Mouse (Mus musculus): ENCODE data around the gene Bicc1. TPM values are rescaled to one million over a fixed set of nuclear protein-coding genes. Genes with fewer than 3 reads are reported as not detected.

Bicc1 gene
- polyA plus RNA-seq, 1 experiment from 2014 or later, result 8.5 TPM

DNA sequence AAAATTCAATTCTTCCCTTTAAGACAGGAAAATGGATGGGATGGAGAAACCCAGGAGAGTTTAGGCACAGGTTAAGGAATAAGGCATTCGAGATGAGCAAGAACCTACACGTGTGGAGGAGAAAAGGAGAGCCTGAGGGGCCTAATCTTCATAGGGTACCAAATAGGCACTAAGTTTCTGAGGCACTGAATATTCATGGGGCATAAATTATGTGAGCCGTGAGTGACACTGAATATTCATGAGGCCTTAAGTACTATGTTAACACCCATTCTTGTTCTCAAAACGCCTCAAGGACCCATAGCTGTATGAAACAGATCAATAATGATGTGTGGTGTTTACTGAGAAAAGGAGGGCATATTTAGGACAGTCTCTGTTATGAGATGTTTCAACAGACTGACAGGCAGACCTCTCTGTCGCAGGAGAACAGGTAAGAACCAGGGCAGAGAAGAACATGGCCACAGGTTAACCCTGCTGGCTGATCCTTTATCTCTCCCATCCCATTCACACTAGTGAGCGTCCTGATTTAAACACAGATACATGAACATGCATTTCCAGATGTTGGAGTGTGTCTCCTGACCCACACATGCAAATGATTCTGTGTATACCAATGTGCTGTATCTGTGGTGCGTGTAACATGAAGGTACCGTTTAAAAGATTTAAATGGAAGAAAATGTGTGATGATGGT, 58.5 kb downstream of the Bicc1 start:
- H3K4me1 ChIP-seq (ENCODE audit: control insufficient read depth, insufficient read depth, low read length), result no peaks in the 10 kb centered on the region
- no peak overlapping the region for H3K9ac ChIP-seq (ENCODE audit: low read length)
- no peak overlapping the region for H3K4me2 ChIP-seq (ENCODE audit: low read depth)
- DNase-seq (ENCODE audit: low spot score) (peak; percentile 18), ATAC-seq (ENCODE audit: insufficient read depth, low FRiP score, low TSS enrichment) (peak; percentile 85; the same call in 1 of the 2 replicates)
- H3K9me3 ChIP-seq (ENCODE audit: control insufficient read depth, low read length), result no peaks in the 10 kb centered on the region
- H3K36me3 ChIP-seq (ENCODE audit: control insufficient read depth, insufficient read depth, low read length), result no peaks in the 10 kb centered on the region
- WGBS, result 70% methylated on average over 8 of the region's 8 CpGs
- no peaks in the 10 kb centered on the region for H3K27me3 ChIP-seq (ENCODE audit: control insufficient read depth, insufficient read depth, low read length)
- H3K4me3 ChIP-seq (ENCODE audit: low read depth, low read length), result no peak overlapping the region
- H3K27ac ChIP-seq (ENCODE audit: low read depth, low read length), result no peak overlapping the region

GRCm38 (mm10) chr10:71094707-71095254, 64.7 kb downstream of the Bicc1 start:
- 96% methylated on average over 8 of the region's 8 CpGs for WGBS
- no peak overlapping the region for H3K4me2 ChIP-seq (ENCODE audit: low read depth)
- H3K36me3 ChIP-seq (ENCODE audit: control insufficient read depth, insufficient read depth, low read length), result no peaks in the 10 kb centered on the region
- H3K4me3 ChIP-seq (ENCODE audit: low read depth, low read length), result no peak overlapping the region
- H3K9me3 ChIP-seq (ENCODE audit: control insufficient read depth, low read length), result no peaks in the 10 kb centered on the region
- H3K27me3 ChIP-seq (ENCODE audit: control insufficient read depth, insufficient read depth, low read length), result no peaks in the 10 kb centered on the region
- no peaks in the 10 kb centered on the region for H3K4me1 ChIP-seq (ENCODE audit: control insufficient read depth, insufficient read depth, low read length)
- ATAC-seq (ENCODE audit: insufficient read depth, low FRiP score, low TSS enrichment) (no peak), DNase-seq (ENCODE audit: low spot score) (no peak)
- H3K9ac ChIP-seq (ENCODE audit: low read length), result no peak overlapping the region
- no peak overlapping the region for H3K27ac ChIP-seq (ENCODE audit: low read depth, low read length)

GRCm38 (mm10) chr10:71093312-71093711, 66.2 kb downstream of the Bicc1 start:
- no peaks in the 10 kb centered on the region for H3K4me1 ChIP-seq (ENCODE audit: control insufficient read depth, insufficient read depth, low read length)
- H3K4me3 ChIP-seq (ENCODE audit: low read depth, low read length), result no peak overlapping the region
- DNase-seq (ENCODE audit: low spot score) (no peak), ATAC-seq (ENCODE audit: insufficient read depth, low FRiP score, low TSS enrichment) (no peak)
- H3K36me3 ChIP-seq (ENCODE audit: control insufficient read depth, insufficient read depth, low read length), result no peaks in the 10 kb centered on the region
- WGBS, result 87% methylated on average over 2 of the region's 2 CpGs
- H3K9me3 ChIP-seq (ENCODE audit: control insufficient read depth, low read length), result no peaks in the 10 kb centered on the region
- no peak overlapping the region for H3K4me2 ChIP-seq (ENCODE audit: low read depth)
- H3K9ac ChIP-seq (ENCODE audit: low read length), result no peak overlapping the region
- H3K27me3 ChIP-seq (ENCODE audit: control insufficient read depth, insufficient read depth, low read length), result no peaks in the 10 kb centered on the region
- no peak overlapping the region for H3K27ac ChIP-seq (ENCODE audit: low read depth, low read length)

GRCm38 (mm10) chr10:71087359-71087716, 72.2 kb downstream of the Bicc1 start:
- H3K36me3 ChIP-seq (ENCODE audit: control insufficient read depth, insufficient read depth, low read length), result no peaks in the 10 kb centered on the region
- ATAC-seq (ENCODE audit: insufficient read depth, low FRiP score, low TSS enrichment) (no peak), DNase-seq (ENCODE audit: low spot score) (no peak)

DNA sequence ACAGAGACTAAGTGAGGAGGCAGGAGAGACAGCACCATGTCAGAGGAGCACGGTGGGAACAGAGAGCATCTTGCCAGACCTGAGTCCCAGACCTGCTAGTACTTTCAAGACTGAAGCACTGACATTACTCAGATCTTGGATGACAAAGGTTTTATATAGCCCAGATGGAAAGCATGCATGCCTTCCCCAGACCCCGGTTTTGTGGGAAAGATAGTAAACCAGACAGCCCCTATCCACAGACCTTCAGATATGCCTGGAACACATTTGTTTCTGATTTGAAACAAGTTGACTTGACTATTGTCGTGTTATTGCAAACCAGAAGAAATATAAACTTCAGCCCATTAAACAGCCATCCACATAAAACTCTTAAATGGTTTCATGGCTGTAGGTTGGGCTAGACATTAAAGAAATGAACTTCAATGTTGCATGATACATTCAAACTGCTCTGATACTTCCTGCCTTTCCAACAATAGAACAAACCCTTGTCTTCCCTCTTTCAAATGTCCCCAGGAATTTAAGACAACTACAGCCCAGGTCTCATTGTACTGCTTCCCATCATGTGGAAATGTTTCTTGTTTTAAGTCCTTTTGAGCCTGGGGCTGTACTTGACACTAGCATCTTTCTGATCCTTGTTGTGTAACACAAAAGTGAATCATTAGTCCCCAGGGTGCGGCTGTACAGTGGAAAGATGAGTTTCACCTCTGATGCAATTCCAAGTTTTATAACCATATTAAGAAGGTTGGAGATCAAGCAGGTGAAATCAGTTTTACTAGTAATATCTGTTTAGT, 72.7 kb downstream of the Bicc1 start:
- no peak overlapping the region for H3K27ac ChIP-seq (ENCODE audit: low read depth, low read length)
- H3K4me2 ChIP-seq (ENCODE audit: low read depth), result no peak overlapping the region
- H3K36me3 ChIP-seq (ENCODE audit: control insufficient read depth, insufficient read depth, low read length), result no peaks in the 10 kb centered on the region
- 86% methylated on average over 4 of the region's 4 CpGs for WGBS
- no peaks in the 10 kb centered on the region for H3K4me1 ChIP-seq (ENCODE audit: control insufficient read depth, insufficient read depth, low read length)
- ATAC-seq (ENCODE audit: insufficient read depth, low FRiP score, low TSS enrichment) (no peak), DNase-seq (ENCODE audit: low spot score) (no peak)
- H3K27me3 ChIP-seq (ENCODE audit: control insufficient read depth, insufficient read depth, low read length), result no peaks in the 10 kb centered on the region
- H3K9ac ChIP-seq (ENCODE audit: low read length), result no peak overlapping the region
- H3K9me3 ChIP-seq (ENCODE audit: control insufficient read depth, low read length), result no peaks in the 10 kb centered on the region
- no peak overlapping the region for H3K4me3 ChIP-seq (ENCODE audit: low read depth, low read length)

More at GRCm38 (mm10) chr10:71087359-71087716, 72.2 kb downstream of the Bicc1 start:
- H3K27me3 ChIP-seq (ENCODE audit: control insufficient read depth, insufficient read depth, low read length), result no peaks in the 10 kb centered on the region
- no peaks in the 10 kb centered on the region for H3K9me3 ChIP-seq (ENCODE audit: control insufficient read depth, low read length)
- H3K4me2 ChIP-seq (ENCODE audit: low read depth), result no peak overlapping the region
- no peak overlapping the region for H3K4me3 ChIP-seq (ENCODE audit: low read depth, low read length)
- no peak overlapping the region for H3K9ac ChIP-seq (ENCODE audit: low read length)
- H3K4me1 ChIP-seq (ENCODE audit: control insufficient read depth, insufficient read depth, low read length), result no peaks in the 10 kb centered on the region
- 86% methylated on average over 4 of the region's 4 CpGs for WGBS
- H3K27ac ChIP-seq (ENCODE audit: low read depth, low read length), result no peak overlapping the region

GRCm38 (mm10) chr10:71082986-71083385, 76.5 kb downstream of the Bicc1 start:
- Histone ChIP-seq H3K36me3 (ENCODE audit: control insufficient read depth, insufficient read depth, low read length) (no peaks in the 10 kb centered on the region), H3K4me3 (ENCODE audit: low read depth, low read length) (no peak overlapping the region), H3K4me1 (ENCODE audit: control insufficient read depth, insufficient read depth, low read length) (no peaks in the 10 kb centered on the region), H3K9ac (ENCODE audit: low read length) (no peak overlapping the region), H3K4me2 (ENCODE audit: low read depth) (no peak overlapping the region), H3K27me3 (ENCODE audit: control insufficient read depth, insufficient read depth, low read length) (no peaks in the 10 kb centered on the region), H3K9me3 (ENCODE audit: control insufficient read depth, low read length) (no peaks in the 10 kb centered on the region), H3K27ac (ENCODE audit: low read depth, low read length) (no peak overlapping the region)
- WGBS, result 92% methylated on average over 6 of the region's 6 CpGs
- DNase-seq (ENCODE audit: low spot score) (no peak), ATAC-seq (ENCODE audit: insufficient read depth, low FRiP score, low TSS enrichment) (no peak)

DNA sequence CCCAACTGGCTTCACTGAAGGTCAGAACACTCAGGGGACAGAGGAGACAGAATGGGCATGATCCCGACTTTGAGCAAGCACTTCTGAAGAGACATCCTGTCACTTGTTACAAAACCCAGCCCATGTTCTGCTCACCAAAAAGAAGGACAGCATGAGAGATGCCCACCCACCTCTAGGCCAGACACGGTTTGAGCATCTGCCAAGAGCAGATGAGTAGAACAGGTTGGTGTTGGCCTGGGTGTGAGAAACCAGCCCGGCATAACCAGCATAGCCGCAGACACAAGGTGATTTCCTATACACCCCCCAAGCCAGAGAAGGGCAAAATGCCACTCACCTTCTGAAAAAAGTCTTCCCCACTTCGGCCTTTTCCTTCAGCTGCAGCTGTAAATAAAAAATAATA, 80.6 kb downstream of the Bicc1 start:
- Histone ChIP-seq H3K4me2 (ENCODE audit: low read depth) (no peak overlapping the region), H3K9me3 (ENCODE audit: control insufficient read depth, low read length) (no peaks in the 10 kb centered on the region), H3K9ac (ENCODE audit: low read length) (no peak overlapping the region), H3K36me3 (ENCODE audit: control insufficient read depth, insufficient read depth, low read length) (no peaks in the 10 kb centered on the region), H3K4me1 (ENCODE audit: control insufficient read depth, insufficient read depth, low read length) (no peaks in the 10 kb centered on the region), H3K27me3 (ENCODE audit: control insufficient read depth, insufficient read depth, low read length) (no peaks in the 10 kb centered on the region), H3K4me3 (ENCODE audit: low read depth, low read length) (no peak overlapping the region), H3K27ac (ENCODE audit: low read depth, low read length) (no peak overlapping the region)
- 91% methylated on average over 5 of the region's 5 CpGs for WGBS
- DNase-seq (ENCODE audit: low spot score) (no peak), ATAC-seq (ENCODE audit: insufficient read depth, low FRiP score, low TSS enrichment) (no peak)

GRCm38 (mm10) chr10:71065009-71065408, 94.5 kb downstream of the Bicc1 start:
- ATAC-seq (ENCODE audit: insufficient read depth, low FRiP score, low TSS enrichment) (no peak), DNase-seq (ENCODE audit: low spot score) (no peak)
- WGBS, result 82% methylated on average over 4 of the region's 4 CpGs
- Histone ChIP-seq H3K4me3 (ENCODE audit: low read depth, low read length) (no peak overlapping the region), H3K27me3 (ENCODE audit: control insufficient read depth, insufficient read depth, low read length) (no peaks in the 10 kb centered on the region), H3K4me1 (ENCODE audit: control insufficient read depth, insufficient read depth, low read length) (no peaks in the 10 kb centered on the region), H3K9ac (ENCODE audit: low read length) (no peak overlapping the region), H3K9me3 (ENCODE audit: control insufficient read depth, low read length) (no peaks in the 10 kb centered on the region), H3K4me2 (ENCODE audit: low read depth) (no peak overlapping the region), H3K36me3 (ENCODE audit: control insufficient read depth, insufficient read depth, low read length) (no peaks in the 10 kb centered on the region), H3K27ac (ENCODE audit: low read depth, low read length) (no peak overlapping the region)

DNA sequence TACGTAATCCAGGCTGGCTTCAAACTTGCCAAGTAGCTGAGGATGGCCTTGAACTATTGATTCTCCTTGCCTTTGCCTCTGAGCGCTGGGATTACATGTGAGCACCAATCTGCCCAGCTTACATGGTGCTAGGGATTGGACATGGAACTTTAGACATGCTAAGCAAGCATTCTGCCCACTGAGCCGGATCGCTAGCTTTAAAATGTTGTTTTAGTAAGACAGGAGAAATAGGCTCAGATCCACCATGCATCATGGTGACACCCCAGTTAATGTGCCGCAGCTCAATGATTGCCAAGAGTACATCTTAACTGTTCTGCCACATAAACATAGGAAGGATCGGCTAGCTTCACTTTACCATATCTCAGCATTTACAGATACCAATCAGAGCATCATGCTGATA, 94.9 kb downstream of the Bicc1 start:
- Histone ChIP-seq H3K4me3 (ENCODE audit: low read depth, low read length) (no peak overlapping the region), H3K9ac (ENCODE audit: low read length) (no peak overlapping the region), H3K4me1 (ENCODE audit: control insufficient read depth, insufficient read depth, low read length) (no peaks in the 10 kb centered on the region), H3K4me2 (ENCODE audit: low read depth) (no peak overlapping the region), H3K27ac (ENCODE audit: low read depth, low read length) (no peak overlapping the region), H3K9me3 (ENCODE audit: control insufficient read depth, low read length) (no peaks in the 10 kb centered on the region), H3K27me3 (ENCODE audit: control insufficient read depth, insufficient read depth, low read length) (no peaks in the 10 kb centered on the region), H3K36me3 (ENCODE audit: control insufficient read depth, insufficient read depth, low read length) (no peaks in the 10 kb centered on the region)
- WGBS, result 95% methylated on average over 6 of the region's 6 CpGs
- ATAC-seq (ENCODE audit: insufficient read depth, low FRiP score, low TSS enrichment) (no peak), DNase-seq (ENCODE audit: low spot score) (no peak)
